Mouse (Mus musculus) thymus, adult 2 months (tissue): Measurements from ENCODE around the gene Hk2.

ENCODE experiments used
- CTCF ChIP-seq: fragments of 200-500 bp; IDR thresholded peaks from 2 replicates; pipeline ENCODE4 v1.5.1; 2012; ENCODE audit warnings: mild to moderate bottlenecking, control low read depth, low read length, moderate library complexity, borderline replicate concordance; ENCODE audit not compliant: control insufficient read depth, poor library complexity, insufficient read depth; ENCODE audit errors: extremely low read depth
- POLR2A ChIP-seq: fragments of 200-500 bp; IDR thresholded peaks from 2 replicates; pipeline ENCODE4 v1.6.1; 2012; ENCODE audit warnings: mild to moderate bottlenecking, low read length, control low read depth, moderate library complexity; ENCODE audit not compliant: control insufficient read depth, poor library complexity, insufficient read depth; ENCODE audit errors: extremely low read depth

- TF ChIP-seq CTCF (no peak), POLR2A (no peak)
These were observed 58.1 kb downstream of the Hk2 start for GRCm38 (mm10) chr6:82716126-82716525.
